16 mouse cellular contexts compared by ENCODE assay signal in genomic region chr8:103398179-103398578, GRCm38 (mm10).
A peak's percentile ranks its signal among the peaks of the same experiment; 100 is the strongest.
DNase-seq lines count a peak whose midpoint lies in the region; ATAC-seq lines count a peak whose summit lies in the region.
"Had no signal": no experiment of that assay in that cellular context is flagged by ENCODE, and none has a peak within 500 bp of the region (broad histone marks: within the 10 kb centered on the region; RNA-seq: fewer than 3 reads in every experiment).

No protein-coding gene starts in this region.

- H3K4me1 ChIP-seq in embryonic facial prominence, embryonic 12.5 days, result peaks cover 10% of the 10 kb centered on the region; the same call in 1 of the 2 replicates
- H3K4me1 ChIP-seq in limb, embryonic 10.5 days, result peaks cover 11% of the 10 kb centered on the region

- ATAC-seq in frontal cortex, adult (ENCODE audit: low TSS enrichment), result peak; percentile 69
- peak; percentile 77; the same call in 1 of the 2 replicates for ATAC-seq in embryonic facial prominence, embryonic 12.5 days (ENCODE audit: insufficient number of reproducible peaks, insufficient read depth, low FRiP score, low TSS enrichment)
- no peak for ATAC-seq in granulocyte monocyte progenitor cell, adult 5-6 weeks (replicated peaks; ENCODE audit: poor library complexity, severe bottlenecking)
- ATAC-seq: liver, postnatal 0 days; midbrain, embryonic 15.5 days had no signal

- no peaks in the 10 kb centered on the region for H3K27me3 ChIP-seq in embryonic facial prominence, embryonic 12.5 days
- no peaks in the 10 kb centered on the region for H3K27me3 ChIP-seq in limb, embryonic 10.5 days (ENCODE audit: low read depth, poor library complexity, severe bottlenecking)
- H3K27me3 ChIP-seq: midbrain, embryonic 15.5 days had no signal

- no peak overlapping the region for H3K9ac ChIP-seq in embryonic facial prominence, embryonic 12.5 days
- H3K9ac ChIP-seq: liver, postnatal 0 days; midbrain, embryonic 15.5 days had no signal

- H3K36me3 ChIP-seq in embryonic facial prominence, embryonic 12.5 days, result no peaks in the 10 kb centered on the region
- no peaks in the 10 kb centered on the region for H3K36me3 ChIP-seq in limb, embryonic 10.5 days
- H3K36me3 ChIP-seq: G1E; midbrain, embryonic 15.5 days had no signal

- 42% methylated on average over 3 of the region's 3 CpGs for WGBS in embryonic facial prominence, embryonic 12.5 days
- WGBS in limb, embryonic 10.5 days, result 41% methylated on average over 3 of the region's 3 CpGs

- H3K4me2 ChIP-seq in embryonic facial prominence, embryonic 12.5 days (replicated peaks), result no peak overlapping the region
- H3K4me2 ChIP-seq: midbrain, embryonic 15.5 days had no signal

- H3K4me3 ChIP-seq in embryonic facial prominence, embryonic 12.5 days, result no peak overlapping the region
- no peak overlapping the region for H3K4me3 ChIP-seq in limb, embryonic 10.5 days
- H3K4me3 ChIP-seq: midbrain, embryonic 15.5 days had no signal

- H3K27ac ChIP-seq in embryonic facial prominence, embryonic 12.5 days, result 0 out of 2 replicates have a peak overlapping the region, but pooled peaks have one; percentile 38
- H3K27ac ChIP-seq in limb, embryonic 10.5 days, result peak overlapping the region; percentile 61; the same call in 1 of the 2 replicates
- H3K27ac ChIP-seq: midbrain, embryonic 15.5 days had no signal

- no peak for DNase-seq in frontal cortex, postnatal 25 days (ENCODE audit: low spot score in 2 of 2)
- DNase-seq in 3T3-L1 (ENCODE audit: low read depth, low spot score), result peak; percentile 78
- DNase-seq in limb, embryonic 10.5 days (ENCODE audit: low spot score), result no peak
- no peak for DNase-seq in ovary, postnatal 36 days (ENCODE audit: low spot score)
- no peak for DNase-seq in MN1 (ENCODE audit: low spot score)
- DNase-seq: cerebellum, adult 9-10 months; gastrocnemius, postnatal 25 days; kidney, adult 2 months; kidney, postnatal 14 days; liver, postnatal 0 days; lung, postnatal 10 days had no signal

- H3K9me3 ChIP-seq in embryonic facial prominence, embryonic 12.5 days, result no peaks in the 10 kb centered on the region
- no peaks in the 10 kb centered on the region for H3K9me3 ChIP-seq in limb, embryonic 10.5 days (replicated peaks)
- H3K9me3 ChIP-seq: midbrain, embryonic 15.5 days had no signal
